Mouse (Mus musculus): ENCODE measurements at regions not wholly inside any gene's neighbourhood (a gene's known extent, or its start where the extent isn't known, plus 50 kb on each side); places are given as distances from the start of the nearest gene placed in this dataset.

DNA sequence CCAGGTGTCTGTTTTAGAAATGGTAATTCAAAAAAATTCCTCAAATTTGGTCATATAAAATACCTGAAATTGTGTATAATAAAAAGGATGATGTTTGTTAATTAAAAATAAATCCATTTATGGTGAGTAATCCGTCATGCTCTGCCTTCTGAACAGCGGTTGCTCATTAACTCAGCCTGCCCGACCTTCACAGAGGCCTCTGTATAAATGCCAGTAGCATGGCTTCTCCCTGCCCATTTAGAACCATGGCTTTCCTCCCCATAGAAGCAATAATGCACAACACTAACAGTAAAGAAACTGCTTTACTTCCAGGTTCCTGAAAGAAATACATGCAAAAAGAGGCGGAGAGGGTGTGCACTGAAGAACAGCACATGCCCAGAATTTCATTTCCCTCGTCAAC, 113.5 kb upstream of the Bank1 start:
- TF ChIP-seq CTCF (IDR thresholded peaks at IDR 0.05; ENCODE audit: control insufficient read depth, insufficient read depth, insufficient replicate concordance, low read depth, low read length): no peak
- TF ChIP-seq POLR2A (IDR thresholded peaks at IDR 0.05; ENCODE audit: control insufficient read depth, low read depth, low read length): no peak
